Mouse (Mus musculus): Measurements from ENCODE around the gene Xpc.
A peak's percentile ranks its signal among the peaks of the same experiment; 100 is the strongest.

The Xpc gene

GRCm38 (mm10) chr6:91515545-91516449 is at the start of gene Xpc, which contains the start of gene Lsm3:
Xpc (minus strand) TSS chr6:91515888.
Lsm3 (plus strand) TSS chr6:91515928.
- peak; percentile 99 for DNase-seq (ENCODE audit: low spot score in 2 of 2)

- no peak for DNase-seq (ENCODE audit: low spot score in 2 of 2)
Observed at GRCm38 (mm10) chr6:91563031-91563430, 47.3 kb upstream of the Xpc start.

- no peak for DNase-seq (ENCODE audit: low spot score in 2 of 2)
Observed at GRCm38 (mm10) chr6:91560186-91560585, 44.5 kb upstream of the Xpc start.

GRCm38 (mm10) chr6:91559371-91559770 is 43.7 kb upstream of the Xpc start:
- peak; percentile 72 to 75 for DNase-seq (ENCODE audit: low spot score in 2 of 2)

GRCm38 (mm10) chr6:91558565-91558964 is 42.9 kb upstream of the Xpc start:
- DNase-seq (ENCODE audit: low spot score in 2 of 2) = no peak

- DNase-seq (ENCODE audit: low spot score in 2 of 2) = no peak
Observed at GRCm38 (mm10) chr6:91552693-91553092, 37.0 kb upstream of the Xpc start.

GRCm38 (mm10) chr6:91551671-91552070 is 36.0 kb upstream of the Xpc start:
- peak in 1 of 2 experiments; percentile 8 for DNase-seq (ENCODE audit: low spot score in 2 of 2)

- no peak for DNase-seq (ENCODE audit: low spot score in 2 of 2)
Observed at GRCm38 (mm10) chr6:91549621-91550020, 33.9 kb upstream of the Xpc start.

- no peak for DNase-seq (ENCODE audit: low spot score in 2 of 2)
Observed at GRCm38 (mm10) chr6:91547313-91547712, 31.6 kb upstream of the Xpc start.

- DNase-seq (ENCODE audit: low spot score in 2 of 2) = no peak
Observed at GRCm38 (mm10) chr6:91546241-91546884, 30.7 kb upstream of the Xpc start.

GRCm38 (mm10) chr6:91543056-91543455 is 27.4 kb upstream of the Xpc start:
- no peak for DNase-seq (ENCODE audit: low spot score in 2 of 2)

- no peak for DNase-seq (ENCODE audit: low spot score in 2 of 2)
Observed at GRCm38 (mm10) chr6:91541276-91541675, 25.6 kb upstream of the Xpc start.

GRCm38 (mm10) chr6:91536047-91536765 is 20.5 kb upstream of the Xpc start:
- DNase-seq (ENCODE audit: low spot score in 2 of 2) = no peak

GRCm38 (mm10) chr6:91535231-91535630 is 19.5 kb upstream of the Xpc start:
- DNase-seq (ENCODE audit: low spot score in 2 of 2) = no peak

GRCm38 (mm10) chr6:91534268-91534667 is 18.6 kb upstream of the Xpc start:
- no peak for DNase-seq (ENCODE audit: low spot score in 2 of 2)

- no peak for DNase-seq (ENCODE audit: low spot score in 2 of 2)
Observed at GRCm38 (mm10) chr6:91533771-91534170, 18.1 kb upstream of the Xpc start.

- no peak for DNase-seq (ENCODE audit: low spot score in 2 of 2)
Observed at GRCm38 (mm10) chr6:91533359-91533758, 17.7 kb upstream of the Xpc start.

- no peak for DNase-seq (ENCODE audit: low spot score in 2 of 2)
Observed at GRCm38 (mm10) chr6:91532661-91533060, 17.0 kb upstream of the Xpc start.

- DNase-seq (ENCODE audit: low spot score in 2 of 2) = no peak
Observed at GRCm38 (mm10) chr6:91531276-91531675, 15.6 kb upstream of the Xpc start.

- DNase-seq (ENCODE audit: low spot score in 2 of 2) = no peak
Observed at GRCm38 (mm10) chr6:91530673-91531072, 15.0 kb upstream of the Xpc start.

GRCm38 (mm10) chr6:91528265-91528664 is 12.6 kb upstream of the Xpc start:
- no peak for DNase-seq (ENCODE audit: low spot score in 2 of 2)

- peak in 1 of 2 experiments; percentile 25 for DNase-seq (ENCODE audit: low spot score in 2 of 2)
Observed at GRCm38 (mm10) chr6:91527227-91527860, 11.7 kb upstream of the Xpc start.
